Mouse (Mus musculus): Measurements from ENCODE around the gene Gngt2.

- TF ChIP-seq POLR2A (IDR thresholded peaks at IDR 0.05; ENCODE audit: borderline replicate concordance, extremely low read depth, low read depth, low read length), result no peak
- no peak for TF ChIP-seq CTCF (IDR thresholded peaks at IDR 0.05; ENCODE audit: insufficient read depth, low read length)
Observed at GRCm38 (mm10) chr11:95840694-95841497, 3.9 kb downstream of the Gngt2 start.

Measured in lung, adult 2 months (tissue).